Mouse (Mus musculus) heart, adult 2 months (tissue): ENCODE results near the gene Hvcn1.
"Not testable (repeated sequence)": the region's sequence is repeated elsewhere in the genome, so short reads cannot be mapped to it uniquely, and the experiment has no call there.

Source experiments
- CTCF ChIP-seq: fragments of 200-600 bp; IDR thresholded peaks from 2 replicates; pipeline ENCODE4 v1.8.1; 2022; ENCODE audit warnings: antibody characterized with exemption, mild to moderate bottlenecking, moderate library complexity
- EP300 ChIP-seq: fragments of 200-500 bp; IDR thresholded peaks from 2 replicates; pipeline ENCODE4 v1.6.1; 2011; ENCODE audit warnings: low read depth, low read length, control low read depth; ENCODE audit not compliant: insufficient read depth
- POLR2A ChIP-seq: fragments of 200-500 bp; IDR thresholded peaks from 2 replicates; pipeline ENCODE4 v1.6.1; 2011; ENCODE audit warnings: mild to moderate bottlenecking, low read depth, low read length, control low read depth; ENCODE audit not compliant: insufficient read depth

- peak; percentile 22 for TF ChIP-seq CTCF
- not testable (repeated sequence) for TF ChIP-seq EP300, POLR2A
Measured at GRCm38 (mm10) chr5:122212820-122213219, 6.2 kb downstream of the Hvcn1 start.
